Mouse (Mus musculus) heart, embryonic 14.5 days (tissue): Measurements from ENCODE around the gene 1700017B05Rik. TPM values are rescaled to one million over a fixed set of nuclear protein-coding genes. Genes with fewer than 3 reads are reported as not detected.

Experiments used
- ATAC-seq: fragments of 200-750 bp; cut with Nextera tagmentation; 2 replicates; pipeline ENCODE4 v1.8.0; 2017; ENCODE audit warnings: low read depth, moderate TSS enrichment; ENCODE audit not compliant: insufficient number of reproducible peaks, insufficient read depth, low FRiP score
- H3K27ac ChIP-seq, 2 experiments: fragments of 200-500 bp in 1 of 2; fragments of 300-500 bp in 1 of 2; sonication (generic) in 1 of 2; replicated peaks in 1 of 2; 2 replicates each; pipeline ENCODE4 v1.5.1; 2012 to 2014; ENCODE audit warnings: low read depth in 2 of 2, low read length in 2 of 2, control low read depth in 1 of 2, mild to moderate bottlenecking in 1 of 2, mixed read lengths in 1 of 2; ENCODE audit not compliant: control insufficient read depth in 1 of 2, insufficient read depth in 1 of 2
- H3K27me3 ChIP-seq: fragments of 300-500 bp; sonication (generic); 2 replicates; pipeline ENCODE4 v1.6.1; 2014; ENCODE audit warnings: mild to moderate bottlenecking, low read length, control low read depth; ENCODE audit not compliant: control insufficient read depth, insufficient read depth
- H3K36me3 ChIP-seq: fragments of 300-500 bp; sonication (generic); 2 replicates; pipeline ENCODE4 v1.6.1; 2014; ENCODE audit warnings: mild to moderate bottlenecking, control low read depth, low read length, mixed read lengths; ENCODE audit not compliant: control insufficient read depth, insufficient read depth
- H3K4me1 ChIP-seq, 2 experiments: fragments of 200-500 bp in 1 of 2; fragments of 300-500 bp in 1 of 2; sonication (generic) in 1 of 2; 2 replicates each; pipeline ENCODE4 v1.6.1; 2012 to 2014; ENCODE audit warnings: low read length in 2 of 2, control low read depth in 1 of 2, mixed read lengths in 1 of 2; ENCODE audit not compliant: control insufficient read depth in 2 of 2, insufficient read depth in 2 of 2
- H3K4me2 ChIP-seq: fragments of 300-500 bp; sonication (generic); 2 replicates; pipeline ENCODE4 v1.6.1; 2014; ENCODE audit warnings: mild to moderate bottlenecking, low read length
- H3K4me3 ChIP-seq, 2 experiments: fragments of 200-500 bp in 1 of 2; fragments of 300-500 bp in 1 of 2; sonication (generic) in 1 of 2; 2 replicates each; pipeline ENCODE4 v1.5.1; 2012 to 2014; ENCODE audit warnings: low read length in 2 of 2, mild to moderate bottlenecking in 2 of 2, control low read depth in 1 of 2, low read depth in 1 of 2, moderate library complexity in 1 of 2; ENCODE audit not compliant: control insufficient read depth in 1 of 2, insufficient read depth in 1 of 2
- H3K9ac ChIP-seq: fragments of 300-500 bp; sonication (generic); 2 replicates; pipeline ENCODE4 v1.6.1; 2014; ENCODE audit warnings: mild to moderate bottlenecking, low read length
- H3K9me3 ChIP-seq: fragments of 300-500 bp; sonication (generic); 2 replicates; pipeline ENCODE4 v1.6.1; 2016; ENCODE audit warnings: low read length, control low read depth; ENCODE audit not compliant: control insufficient read depth
- WGBS: fragments of 180-500 bp; shearing (Covaris S2); extraction: QIAGEN DNeasy Blood & Tissue Kit; methylation state at CpG from one replicate; pipeline ENCODE4 v1.1.7; 2014; 5-methylcytosine and 5-hydroxymethylcytosine counted together
- polyA plus RNA-seq: library from polyadenylated mRNA; unstranded; fragments of >200 nt; fragmentation: Nextera tagmentation; extraction: Ambion mirVana; gene quantifications from 2 replicates; pipeline ENCODE4 v1.2.1, GENCODE M21; 2014

The 1700017B05Rik gene
- polyA plus RNA-seq, 1 experiment from 2014 or later: 10.6 TPM

- H3K9me3 ChIP-seq: no peaks in the 10 kb centered on the region
- no peak for ATAC-seq
- H3K27ac ChIP-seq: no peak overlapping the region
- peaks cover 0 to 5% of the 10 kb centered on the region in 2 experiments; a peak in 2 of 4 replicates for H3K4me1 ChIP-seq
- H3K9ac ChIP-seq: no peak overlapping the region
- H3K27me3 ChIP-seq: peaks cover 2% of the 10 kb centered on the region; the same call in 1 of the 2 replicates
- WGBS: 57% methylated on average over 13 of the region's 13 CpGs
- no peak overlapping the region for H3K4me3 ChIP-seq
- no peaks in the 10 kb centered on the region for H3K36me3 ChIP-seq
- H3K4me2 ChIP-seq: no peak overlapping the region
Measured at GRCm38 (mm10) chr9:57225780-57226627, 36.4 kb downstream of the 1700017B05Rik start.

- Histone ChIP-seq H3K36me3 (no peaks in the 10 kb centered on the region), H3K27ac (no peak overlapping the region), H3K4me2 (no peak overlapping the region), H3K4me1 (peaks cover 0 to 3% of the 10 kb centered on the region in 2 experiments; a peak in 1 of 4 replicates), H3K4me3 (no peak overlapping the region), H3K9ac (no peak overlapping the region), H3K9me3 (no peaks in the 10 kb centered on the region), H3K27me3 (peaks cover 2% of the 10 kb centered on the region; the same call in 1 of the 2 replicates)
- no peak for ATAC-seq
Measured at GRCm38 (mm10) chr9:57223341-57223740, 39.1 kb downstream of the 1700017B05Rik start.

DNA sequence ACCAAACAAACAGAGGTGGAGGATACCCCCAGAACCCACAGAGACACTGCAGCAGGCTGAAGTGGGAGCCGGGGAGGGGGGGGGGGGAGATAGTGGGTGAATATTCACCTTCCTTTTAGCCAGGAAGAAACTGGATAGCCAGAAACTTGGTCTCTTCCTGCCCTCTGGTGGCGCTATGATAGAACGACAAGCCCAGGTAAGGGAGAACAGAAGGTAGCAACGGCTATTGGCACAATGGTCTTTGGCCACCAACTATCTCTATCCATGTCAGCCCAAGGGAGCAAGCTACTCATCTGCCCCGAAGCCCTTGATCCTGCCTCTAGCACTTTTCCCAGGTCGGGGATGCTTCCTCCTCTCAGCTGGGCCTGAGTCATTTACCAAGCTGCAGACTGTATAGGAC is 42.1 kb downstream of the 1700017B05Rik start:
- no peak overlapping the region for H3K27ac ChIP-seq
- no peak overlapping the region for H3K9ac ChIP-seq
- no peaks in the 10 kb centered on the region for H3K36me3 ChIP-seq
- no peak for ATAC-seq
- H3K4me2 ChIP-seq: no peak overlapping the region
- H3K27me3 ChIP-seq: no peaks in the 10 kb centered on the region
- H3K4me3 ChIP-seq: no peak overlapping the region
- WGBS: 12% methylated on average over 6 of the region's 6 CpGs
- H3K4me1 ChIP-seq: no peaks in the 10 kb centered on the region
- no peaks in the 10 kb centered on the region for H3K9me3 ChIP-seq

GRCm38 (mm10) chr9:57219511-57219910 is 42.9 kb downstream of the 1700017B05Rik start:
- H3K9me3 ChIP-seq: no peaks in the 10 kb centered on the region
- no peaks in the 10 kb centered on the region for H3K27me3 ChIP-seq
- H3K4me3 ChIP-seq: no peak overlapping the region
- no peak overlapping the region for H3K4me2 ChIP-seq
- no peak overlapping the region for H3K27ac ChIP-seq
- ATAC-seq: no peak
- no peaks in the 10 kb centered on the region for H3K36me3 ChIP-seq
- H3K4me1 ChIP-seq: no peaks in the 10 kb centered on the region
- H3K9ac ChIP-seq: no peak overlapping the region
- 89% methylated on average over 1 of the region's 1 CpGs for WGBS

GRCm38 (mm10) chr9:57218776-57219175 is 43.6 kb downstream of the 1700017B05Rik start:
- H3K4me2 ChIP-seq: no peak overlapping the region
- no peak overlapping the region for H3K9ac ChIP-seq
- no peak overlapping the region for H3K27ac ChIP-seq
- H3K36me3 ChIP-seq: no peaks in the 10 kb centered on the region
- no peak for ATAC-seq
- no peaks in the 10 kb centered on the region for H3K4me1 ChIP-seq
- H3K9me3 ChIP-seq: no peaks in the 10 kb centered on the region
- H3K4me3 ChIP-seq: no peak overlapping the region
- 83% methylated on average over 5 of the region's 5 CpGs for WGBS
- no peaks in the 10 kb centered on the region for H3K27me3 ChIP-seq

DNA sequence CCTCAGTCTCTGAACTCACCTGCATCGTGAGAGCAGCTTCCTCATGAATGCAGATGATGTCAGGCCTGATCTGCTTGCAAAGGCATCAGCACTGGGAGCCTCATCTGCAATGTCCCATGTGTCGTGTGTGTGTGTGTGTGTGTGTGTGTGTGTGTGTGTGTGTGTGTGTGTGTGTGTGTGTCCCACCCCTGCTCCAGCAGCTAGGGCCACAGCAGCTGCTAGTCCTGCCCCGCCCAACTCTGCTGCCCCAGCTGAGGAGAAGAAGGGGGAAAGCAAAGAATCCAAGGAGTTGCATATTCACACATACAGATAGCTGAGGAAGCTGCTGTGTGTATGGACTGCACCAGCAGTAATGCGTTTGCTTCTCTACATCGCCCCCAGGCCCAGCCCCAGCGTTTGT is 45.2 kb downstream of the 1700017B05Rik start:
- H3K9me3 ChIP-seq: no peaks in the 10 kb centered on the region
- H3K36me3 ChIP-seq: no peaks in the 10 kb centered on the region
- WGBS: 68% methylated on average over 6 of the region's 6 CpGs
- no peak overlapping the region for H3K27ac ChIP-seq
- H3K27me3 ChIP-seq: no peaks in the 10 kb centered on the region
- H3K4me3 ChIP-seq: no peak overlapping the region
- no peak overlapping the region for H3K4me2 ChIP-seq
- ATAC-seq: no peak
- H3K9ac ChIP-seq: no peak overlapping the region
- no peaks in the 10 kb centered on the region for H3K4me1 ChIP-seq

- no peak overlapping the region for H3K27ac ChIP-seq
- H3K4me2 ChIP-seq: no peak overlapping the region
- WGBS: 71% methylated on average over 6 of the region's 6 CpGs
- no peak for ATAC-seq
- H3K36me3 ChIP-seq: no peaks in the 10 kb centered on the region
- H3K4me3 ChIP-seq: no peak overlapping the region
- H3K9me3 ChIP-seq: no peaks in the 10 kb centered on the region
- no peak overlapping the region for H3K9ac ChIP-seq
- no peaks in the 10 kb centered on the region for H3K4me1 ChIP-seq
- no peaks in the 10 kb centered on the region for H3K27me3 ChIP-seq
Measured at GRCm38 (mm10) chr9:57214500-57214899, 47.9 kb downstream of the 1700017B05Rik start.
